Mouse (Mus musculus) C2C12 (cell line): ENCODE data around the gene Mark3.

Source experiments
- MAX ChIP-seq: IDR thresholded peaks from one replicate; pipeline ENCODE4 v1.6.1; 2011; ENCODE audit warnings: mild to moderate bottlenecking, control low read depth
- USF1 ChIP-seq: IDR thresholded peaks from one replicate; pipeline ENCODE4 v1.6.1; 2011; ENCODE audit warnings: low read depth, mild to moderate bottlenecking, control low read depth, moderate library complexity

GRCm38 (mm10) chr12:111675797-111676580, 101.7 kb downstream of the Mark3 start:
- no peak for TF ChIP-seq MAX
- TF ChIP-seq USF1: no peak
